Mouse (Mus musculus) bone marrow, adult 2 months (tissue): ENCODE results near the gene Ddx39b. TPM values are rescaled to one million over a fixed set of nuclear protein-coding genes. Genes with fewer than 3 reads are reported as not detected.

ENCODE experiments used
- H3K27ac ChIP-seq: fragments of 200-500 bp; 2 replicates; pipeline ENCODE4 v1.5.1; 2012; ENCODE audit warnings: low read depth, mild to moderate bottlenecking, control low read depth, inconsistent platforms, low read length; ENCODE audit not compliant: control insufficient read depth, poor library complexity, insufficient read depth
- H3K4me1 ChIP-seq: fragments of 200-500 bp; 2 replicates; pipeline ENCODE4 v1.6.1; 2011; ENCODE audit warnings: low read length; ENCODE audit not compliant: control insufficient read depth, insufficient read depth
- H3K4me3 ChIP-seq: fragments of 200-500 bp; replicated peaks from 2 replicates; pipeline ENCODE3; 2011; ENCODE audit warnings: mild to moderate bottlenecking, low read depth, low read length, control low read depth; ENCODE audit not compliant: control insufficient read depth
- CTCF ChIP-seq: fragments of 200-500 bp; IDR thresholded peaks from 2 replicates; pipeline ENCODE4 v1.5.1; 2011; ENCODE audit warnings: low read length, control low read depth; ENCODE audit not compliant: control insufficient read depth, insufficient read depth
- POLR2A ChIP-seq: fragments of 200-500 bp; IDR thresholded peaks from 2 replicates; pipeline ENCODE4 v1.6.1; 2011; ENCODE audit warnings: low read depth, mild to moderate bottlenecking, control low read depth, low read length, borderline replicate concordance; ENCODE audit not compliant: control insufficient read depth
- WGBS: fragments of 180-500 bp; shearing (Covaris S2); methylation state at CpG from one replicate; pipeline ENCODE4 v1.1.7; 2018; 5-methylcytosine and 5-hydroxymethylcytosine counted together
- polyA plus RNA-seq: library from polyadenylated mRNA; stranded (reverse); fragments of >200 nt; gene quantifications from 2 replicates; pipeline ENCODE4 v1.2.4, GENCODE M21; 2011; ENCODE audit warnings: low replicate concordance; ENCODE audit not compliant: missing spikeins, insufficient read depth, insufficient read length

Gene Ddx39b
- polyA plus RNA-seq, 1 experiment = 374 TPM

DNA sequence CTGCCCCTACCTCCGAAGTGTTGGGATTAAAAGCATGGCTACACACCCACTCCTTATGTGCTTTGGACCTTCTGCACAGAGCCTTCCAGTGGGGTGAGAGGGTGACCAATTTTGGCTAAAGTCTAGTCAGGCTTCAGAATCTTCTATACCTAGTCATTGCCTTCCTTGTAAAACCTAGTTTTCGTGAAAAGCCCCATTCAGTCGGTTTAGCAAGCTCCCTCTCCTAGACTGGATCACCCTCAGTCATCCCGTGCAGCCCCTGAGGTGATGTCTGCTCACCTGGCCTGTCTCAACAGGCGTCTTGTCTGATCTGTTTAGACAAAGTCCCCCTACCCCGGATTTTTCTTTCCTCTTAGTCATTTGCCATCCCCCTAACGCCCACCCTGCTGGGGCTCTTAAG is 43.5 kb upstream of the Ddx39b start:
- Histone ChIP-seq H3K4me1 (peaks cover 4% of the 10 kb centered on the region; the same call in 1 of the 2 replicates), H3K27ac (no peak overlapping the region), H3K4me3 (no peak overlapping the region)
- TF ChIP-seq POLR2A (no peak), CTCF (no peak)
- 72% methylated on average over 7 of the region's 7 CpGs for WGBS

DNA sequence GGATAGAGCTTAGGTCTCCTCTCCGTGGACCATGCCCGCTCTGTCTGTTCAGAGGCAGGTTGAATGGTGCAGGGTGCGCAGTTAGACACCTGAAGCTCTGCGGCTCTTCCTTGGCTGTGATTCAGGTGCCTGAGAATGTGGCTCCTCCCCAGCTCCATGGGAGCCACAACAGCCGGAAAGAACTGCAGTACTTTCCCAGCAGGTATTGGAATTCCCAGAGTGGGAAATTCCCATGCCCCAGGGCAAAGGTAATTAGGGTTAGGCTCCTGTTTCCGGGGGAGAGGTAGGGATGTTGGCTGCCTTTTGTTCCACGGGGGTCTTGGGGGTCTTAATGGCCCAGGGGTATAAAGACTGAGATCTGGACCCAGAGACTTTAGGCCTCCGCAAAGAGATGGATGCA is 42.6 kb upstream of the Ddx39b start:
- 84% methylated on average over 8 of the region's 8 CpGs for WGBS
- H3K4me3 ChIP-seq = no peak overlapping the region
- no peak for TF ChIP-seq POLR2A
- TF ChIP-seq CTCF = no peak
- H3K4me1 ChIP-seq = peaks cover 2% of the 10 kb centered on the region; the same call in 1 of the 2 replicates
- H3K27ac ChIP-seq = no peak overlapping the region

DNA sequence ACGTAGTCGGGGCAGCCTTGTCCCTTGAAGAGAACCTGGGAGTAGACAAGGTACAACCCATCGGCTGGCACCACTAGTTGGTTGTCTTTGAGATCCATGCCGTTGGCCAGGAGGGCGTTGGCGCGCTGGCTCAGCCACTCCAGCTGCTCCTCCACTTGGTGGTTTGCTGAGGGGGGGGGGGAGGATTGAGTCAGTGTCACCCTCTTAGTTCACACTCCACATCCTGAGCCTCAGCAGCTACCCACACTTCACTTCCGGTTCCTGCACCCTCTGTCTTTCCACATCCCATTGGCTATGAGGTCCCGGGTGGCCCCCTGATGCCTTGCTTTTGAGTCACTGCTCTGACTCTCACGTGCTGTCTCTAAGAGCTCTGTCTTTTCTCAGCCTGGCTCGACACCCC is 41.1 kb upstream of the Ddx39b start:
- H3K4me1 ChIP-seq = no peaks in the 10 kb centered on the region
- WGBS = 2% methylated on average over 11 of the region's 11 CpGs
- H3K4me3 ChIP-seq = peak overlapping the region; percentile 99
- peak overlapping the region; percentile 85 for H3K27ac ChIP-seq
- TF ChIP-seq POLR2A = peak; percentile 52; the same call in 1 of the 2 replicates
- no peak for TF ChIP-seq CTCF

DNA sequence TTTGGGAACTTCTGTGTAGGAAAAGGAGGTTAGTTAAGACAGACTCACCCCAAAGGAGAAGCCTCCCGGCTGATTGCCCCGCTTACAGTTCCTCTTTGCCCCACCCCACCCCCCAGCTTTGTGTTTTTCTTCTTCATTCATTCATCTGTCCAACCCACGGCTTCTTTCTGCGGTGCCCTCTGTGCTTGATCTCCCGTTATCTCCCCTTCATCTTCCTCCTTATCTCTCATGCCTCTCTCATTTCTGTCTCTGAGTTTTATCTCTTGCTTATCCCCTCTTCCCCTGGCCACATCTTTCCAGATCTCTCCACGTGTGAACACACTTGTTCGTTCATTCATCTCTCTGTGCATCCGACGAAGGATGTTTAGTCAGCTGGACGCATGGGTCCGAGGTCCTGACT is 40.4 kb upstream of the Ddx39b start:
- Histone ChIP-seq H3K4me3 (peak overlapping the region; percentile 99), H3K27ac (peak overlapping the region; percentile 85), H3K4me1 (no peaks in the 10 kb centered on the region)
- WGBS = 2% methylated on average over 11 of the region's 11 CpGs
- TF ChIP-seq POLR2A = no peak
- no peak for TF ChIP-seq CTCF

DNA sequence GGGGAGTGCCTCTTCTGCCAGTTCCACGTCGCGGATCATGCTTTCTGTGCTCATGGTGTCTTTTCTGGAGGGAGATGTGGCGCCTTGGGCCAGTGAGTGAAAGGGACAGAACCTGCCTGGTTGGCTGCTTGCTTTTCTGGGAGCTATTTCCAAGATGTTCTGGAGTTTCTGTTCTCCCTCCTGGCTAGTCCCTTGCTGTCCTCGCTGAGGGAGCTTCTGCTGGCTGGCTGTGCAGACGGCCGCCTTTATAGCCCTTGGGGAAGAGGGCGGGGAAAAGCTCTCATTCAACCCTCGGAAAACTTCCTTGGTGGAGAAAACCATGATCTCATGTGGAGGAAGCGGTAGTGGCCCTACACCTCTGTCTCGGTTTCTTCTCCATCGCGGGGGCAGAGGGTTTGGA is 39.8 kb upstream of the Ddx39b start, which contains the start of gene Tnf:
TSS of gene Tnf (minus strand) at position 221 of the 400 bp plus-strand sequence.
- H3K4me1 ChIP-seq = no peaks in the 10 kb centered on the region
- WGBS = 1% methylated on average over 13 of the region's 13 CpGs
- TF ChIP-seq CTCF (no peak), POLR2A (peak; percentile 95)
- peak within 1 kb of the TSS; percentile 99 for H3K4me3 ChIP-seq
- H3K27ac ChIP-seq = peak within 1 kb of the TSS; percentile 85

DNA sequence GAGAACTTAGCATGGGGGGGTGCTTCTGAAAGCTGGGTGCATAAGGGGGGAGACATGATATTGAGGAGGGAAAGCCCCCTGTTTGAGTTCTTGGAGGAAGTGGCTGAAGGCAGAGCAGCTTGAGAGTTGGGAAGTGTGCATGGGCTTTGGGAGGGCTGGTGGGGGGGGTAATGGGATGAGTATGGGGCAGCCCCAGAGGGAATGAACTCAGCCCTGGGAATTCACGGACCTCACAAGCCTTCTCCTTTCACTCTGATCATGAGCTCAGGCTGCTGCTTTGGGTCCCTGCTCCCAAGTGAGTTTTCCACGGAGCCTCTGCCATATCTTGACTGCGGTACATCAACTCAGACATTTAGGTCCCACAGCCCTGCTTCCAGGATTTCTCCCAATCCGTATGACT is 39.1 kb upstream of the Ddx39b start:
- no peak for TF ChIP-seq POLR2A
- TF ChIP-seq CTCF = no peak
- peak overlapping the region; percentile 85; the same call in 1 of the 2 replicates for H3K27ac ChIP-seq
- H3K4me3 ChIP-seq = no peak overlapping the region
- no peaks in the 10 kb centered on the region for H3K4me1 ChIP-seq
- 71% methylated on average over 4 of the region's 4 CpGs for WGBS

DNA sequence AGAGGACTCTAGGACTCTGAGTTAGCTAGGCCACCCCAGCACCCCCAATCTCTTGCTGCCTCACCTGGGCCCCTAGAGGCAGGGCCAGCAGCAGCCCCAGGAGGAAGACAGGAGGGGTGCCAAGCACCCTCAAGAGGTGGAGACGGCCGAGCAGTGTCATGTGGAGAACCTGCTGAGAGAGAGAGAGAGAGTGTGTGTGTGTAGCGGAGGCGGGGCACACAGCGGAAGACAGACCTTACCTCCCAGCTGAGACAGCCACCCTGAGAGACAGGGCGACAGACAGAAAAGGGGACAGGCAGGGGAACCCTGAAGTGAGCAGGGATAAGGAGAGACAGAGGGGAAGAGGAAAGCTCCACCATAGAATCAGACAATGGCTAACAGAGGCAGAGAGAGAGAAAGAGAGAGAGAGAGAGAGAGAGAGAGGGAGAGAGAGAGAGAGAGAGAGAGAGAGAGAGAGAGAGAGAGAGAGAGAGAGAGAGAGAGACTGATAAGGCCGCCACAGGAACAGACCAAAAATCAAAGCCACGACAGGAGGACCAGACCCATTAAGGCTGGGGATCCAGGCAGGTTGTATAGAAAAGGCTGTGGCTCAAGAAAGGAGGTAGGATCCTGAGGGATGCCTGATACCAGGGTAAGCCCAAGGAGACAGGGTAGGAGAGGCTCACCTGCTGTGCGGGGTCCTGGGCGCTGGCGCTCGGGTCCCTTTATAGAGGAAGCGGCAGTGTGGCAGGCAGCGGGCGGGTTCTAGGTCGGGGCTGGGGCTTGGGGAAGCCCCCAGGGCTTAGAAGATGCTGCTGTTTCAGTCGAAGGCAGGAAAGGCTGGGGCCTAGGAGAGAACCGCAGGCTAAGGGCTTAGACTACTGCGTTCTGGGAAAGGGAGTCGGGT is 36.8 kb upstream of the Ddx39b start, which contains the start of gene Lta:
TSS of gene Lta (minus strand) at position 858 of the 886 bp plus-strand sequence.
- H3K27ac ChIP-seq = peak within 1 kb of the TSS; percentile 40
- H3K4me1 ChIP-seq = peaks cover 8% of the 10 kb centered on the region
- 44% methylated on average over 20 of the region's 20 CpGs for WGBS
- no peak for TF ChIP-seq POLR2A
- no peak for TF ChIP-seq CTCF
- peak within 1 kb of the TSS; percentile 42 for H3K4me3 ChIP-seq

DNA sequence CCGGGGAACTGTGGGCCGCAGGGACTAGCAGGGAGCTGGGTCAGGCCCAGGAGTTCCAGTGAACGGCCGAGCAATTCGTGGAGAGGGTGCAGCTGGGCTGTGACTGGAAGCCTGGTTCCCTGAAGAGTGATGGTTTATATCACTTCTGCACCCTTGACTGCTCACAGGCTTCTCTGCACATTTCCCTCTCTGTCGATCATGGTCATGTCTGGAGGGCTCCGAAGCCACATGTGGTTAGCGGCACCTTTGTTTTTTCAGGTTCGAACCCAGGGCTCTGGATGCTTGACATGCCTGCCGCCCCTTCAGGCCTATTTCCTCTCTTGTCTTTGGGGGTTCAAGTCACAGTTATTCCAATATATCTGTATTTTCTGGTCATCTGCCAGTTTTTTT is 36.2 kb upstream of the Ddx39b start:
- 53% methylated on average over 10 of the region's 10 CpGs for WGBS
- H3K4me1 ChIP-seq = peaks cover 9% of the 10 kb centered on the region
- H3K27ac ChIP-seq = peak overlapping the region; percentile 35
- TF ChIP-seq CTCF (no peak), POLR2A (no peak)
- peak overlapping the region; percentile 17 for H3K4me3 ChIP-seq
